Mouse (Mus musculus): ENCODE results near the gene Vldlr. TPM values are rescaled to one million over a fixed set of nuclear protein-coding genes. Genes with fewer than 3 reads are reported as not detected.

Vldlr gene
- polyA plus RNA-seq, 1 experiment from 2014 or later: 25.5 TPM

- H3K9ac ChIP-seq (ENCODE audit: low read length): no peak overlapping the region
- 84% methylated on average over 3 of the region's 3 CpGs for WGBS
- no peak overlapping the region for H3K27ac ChIP-seq (ENCODE audit: low read depth, low read length)
- no peak overlapping the region for H3K4me2 ChIP-seq (ENCODE audit: low read length)
- ATAC-seq (no peak), DNase-seq (ENCODE audit: low spot score) (no peak)
- no peaks in the 10 kb centered on the region for H3K27me3 ChIP-seq (replicated peaks; ENCODE audit: control insufficient read depth, insufficient read depth, low read length)
- no peak overlapping the region for H3K4me3 ChIP-seq (ENCODE audit: low read depth, low read length)
- H3K9me3 ChIP-seq (replicated peaks; ENCODE audit: control insufficient read depth, low read length): no peaks in the 10 kb centered on the region
- H3K36me3 ChIP-seq (ENCODE audit: control insufficient read depth, insufficient read depth, low read length): peaks cover 3% of the 10 kb centered on the region; the same call in 1 of the 2 replicates
- no peaks in the 10 kb centered on the region for H3K4me1 ChIP-seq (ENCODE audit: control insufficient read depth, insufficient read depth, low read length)
These were observed 39.4 kb downstream of the Vldlr start for GRCm38 (mm10) chr19:27255678-27256077.

GRCm38 (mm10) chr19:27260102-27260501, 43.8 kb downstream of the Vldlr start:
- Histone ChIP-seq H3K4me1 (ENCODE audit: control insufficient read depth, insufficient read depth, low read length) (no peaks in the 10 kb centered on the region), H3K4me3 (ENCODE audit: low read depth, low read length) (no peak overlapping the region), H3K9me3 (replicated peaks; ENCODE audit: control insufficient read depth, low read length) (no peaks in the 10 kb centered on the region), H3K4me2 (ENCODE audit: low read length) (no peak overlapping the region), H3K27ac (ENCODE audit: low read depth, low read length) (no peak overlapping the region), H3K36me3 (ENCODE audit: control insufficient read depth, insufficient read depth, low read length) (no peaks in the 10 kb centered on the region), H3K27me3 (replicated peaks; ENCODE audit: control insufficient read depth, insufficient read depth, low read length) (no peaks in the 10 kb centered on the region), H3K9ac (ENCODE audit: low read length) (no peak overlapping the region)
- WGBS: 61% methylated on average over 4 of the region's 4 CpGs
- DNase-seq (ENCODE audit: low spot score) (peak; percentile 57), ATAC-seq (no peak)

GRCm38 (mm10) chr19:27260621-27261278, 44.5 kb downstream of the Vldlr start:
- Histone ChIP-seq H3K9ac (ENCODE audit: low read length) (no peak overlapping the region), H3K4me1 (ENCODE audit: control insufficient read depth, insufficient read depth, low read length) (no peaks in the 10 kb centered on the region), H3K36me3 (ENCODE audit: control insufficient read depth, insufficient read depth, low read length) (no peaks in the 10 kb centered on the region), H3K27me3 (replicated peaks; ENCODE audit: control insufficient read depth, insufficient read depth, low read length) (no peaks in the 10 kb centered on the region), H3K4me2 (ENCODE audit: low read length) (no peak overlapping the region), H3K27ac (ENCODE audit: low read depth, low read length) (no peak overlapping the region), H3K4me3 (ENCODE audit: low read depth, low read length) (no peak overlapping the region), H3K9me3 (replicated peaks; ENCODE audit: control insufficient read depth, low read length) (no peaks in the 10 kb centered on the region)
- WGBS: 86% methylated on average over 8 of the region's 8 CpGs
- ATAC-seq (no peak), DNase-seq (ENCODE audit: low spot score) (no peak)

GRCm38 (mm10) chr19:27262141-27262540, 45.9 kb downstream of the Vldlr start:
- Histone ChIP-seq H3K4me3 (ENCODE audit: low read depth, low read length) (no peak overlapping the region), H3K27me3 (replicated peaks; ENCODE audit: control insufficient read depth, insufficient read depth, low read length) (no peaks in the 10 kb centered on the region), H3K4me1 (ENCODE audit: control insufficient read depth, insufficient read depth, low read length) (no peaks in the 10 kb centered on the region), H3K4me2 (ENCODE audit: low read length) (no peak overlapping the region), H3K9ac (ENCODE audit: low read length) (no peak overlapping the region), H3K27ac (ENCODE audit: low read depth, low read length) (no peak overlapping the region), H3K9me3 (replicated peaks; ENCODE audit: control insufficient read depth, low read length) (no peaks in the 10 kb centered on the region), H3K36me3 (ENCODE audit: control insufficient read depth, insufficient read depth, low read length) (no peaks in the 10 kb centered on the region)
- DNase-seq (ENCODE audit: low spot score) (no peak), ATAC-seq (no peak)
- 84% methylated on average over 3 of the region's 3 CpGs for WGBS

GRCm38 (mm10) chr19:27273385-27273784, 57.1 kb downstream of the Vldlr start:
- H3K4me2 ChIP-seq (ENCODE audit: low read length): no peak overlapping the region
- no peak overlapping the region for H3K27ac ChIP-seq (ENCODE audit: low read depth, low read length)
- 73% methylated on average over 2 of the region's 2 CpGs for WGBS
- no peak overlapping the region for H3K4me3 ChIP-seq (ENCODE audit: low read depth, low read length)
- H3K4me1 ChIP-seq (ENCODE audit: control insufficient read depth, insufficient read depth, low read length): no peaks in the 10 kb centered on the region
- no peak overlapping the region for H3K9ac ChIP-seq (ENCODE audit: low read length)
- no peaks in the 10 kb centered on the region for H3K36me3 ChIP-seq (ENCODE audit: control insufficient read depth, insufficient read depth, low read length)
- no peaks in the 10 kb centered on the region for H3K9me3 ChIP-seq (replicated peaks; ENCODE audit: control insufficient read depth, low read length)
- DNase-seq (ENCODE audit: low spot score): no peak
- no peak for ATAC-seq
- no peaks in the 10 kb centered on the region for H3K27me3 ChIP-seq (replicated peaks; ENCODE audit: control insufficient read depth, insufficient read depth, low read length)

- Histone ChIP-seq H3K27ac (ENCODE audit: low read depth, low read length) (no peak overlapping the region), H3K4me1 (ENCODE audit: control insufficient read depth, insufficient read depth, low read length) (no peaks in the 10 kb centered on the region), H3K9ac (ENCODE audit: low read length) (no peak overlapping the region), H3K27me3 (replicated peaks; ENCODE audit: control insufficient read depth, insufficient read depth, low read length) (no peaks in the 10 kb centered on the region), H3K9me3 (replicated peaks; ENCODE audit: control insufficient read depth, low read length) (no peaks in the 10 kb centered on the region), H3K36me3 (ENCODE audit: control insufficient read depth, insufficient read depth, low read length) (no peaks in the 10 kb centered on the region), H3K4me2 (ENCODE audit: low read length) (no peak overlapping the region), H3K4me3 (ENCODE audit: low read depth, low read length) (no peak overlapping the region)
- ATAC-seq: no peak
- DNase-seq (ENCODE audit: low spot score): no peak
- 96% methylated on average over 1 of the region's 1 CpGs for WGBS
These were observed 58.1 kb downstream of the Vldlr start for GRCm38 (mm10) chr19:27274382-27274781.

GRCm38 (mm10) chr19:27279174-27279573, 62.9 kb downstream of the Vldlr start:
- 90% methylated on average over 2 of the region's 2 CpGs for WGBS
- H3K27me3 ChIP-seq (replicated peaks; ENCODE audit: control insufficient read depth, insufficient read depth, low read length): no peaks in the 10 kb centered on the region
- H3K4me1 ChIP-seq (ENCODE audit: control insufficient read depth, insufficient read depth, low read length): no peaks in the 10 kb centered on the region
- H3K4me3 ChIP-seq (ENCODE audit: low read depth, low read length): no peak overlapping the region
- H3K4me2 ChIP-seq (ENCODE audit: low read length): no peak overlapping the region
- H3K36me3 ChIP-seq (ENCODE audit: control insufficient read depth, insufficient read depth, low read length): no peaks in the 10 kb centered on the region
- H3K9me3 ChIP-seq (replicated peaks; ENCODE audit: control insufficient read depth, low read length): no peaks in the 10 kb centered on the region
- no peak for DNase-seq (ENCODE audit: low spot score)
- no peak overlapping the region for H3K27ac ChIP-seq (ENCODE audit: low read depth, low read length)
- no peak for ATAC-seq
- H3K9ac ChIP-seq (ENCODE audit: low read length): no peak overlapping the region

Other genes with a start within 250 kb of the Vldlr start
- not detected in 2 replicates for gene Kcnv2, start 106.1 kb downstream of the Vldlr start, polyA plus RNA-seq (2014; fragmentation: Nextera tagmentation; extraction: Ambion mirVana)
- 69.3 and 76.8 TPM in 2 replicates for gene Pum3, start 213.3 kb downstream of the Vldlr start, polyA plus RNA-seq (2014; fragmentation: Nextera tagmentation; extraction: Ambion mirVana)

Measured in forebrain, embryonic 14.5 days (tissue).